Mouse (Mus musculus) heart, adult 9 months (tissue): ENCODE results near the gene Slc25a47.
A peak's percentile ranks its signal among the peaks of the same experiment; 100 is the strongest.

Source experiments
- DNase-seq, 2 experiments: peaks; one replicate each; pipeline ENCODE4 v3.0.0; 2022; ENCODE audit warnings: low spot score in 2 of 2

Gene Slc25a47

GRCm38 (mm10) chr12:108857589-108858184 is 21.8 kb downstream of the Slc25a47 start:
- peak in 1 of 2 experiments; percentile 46 for DNase-seq

GRCm38 (mm10) chr12:108858486-108858885 is 22.6 kb downstream of the Slc25a47 start:
- no peak for DNase-seq

GRCm38 (mm10) chr12:108865007-108865494 is 29.2 kb downstream of the Slc25a47 start:
- DNase-seq = peak in 1 of 2 experiments; percentile 24

GRCm38 (mm10) chr12:108869575-108869974 is 33.7 kb downstream of the Slc25a47 start:
- no peak for DNase-seq

GRCm38 (mm10) chr12:108873122-108873521 is 37.3 kb downstream of the Slc25a47 start:
- no peak for DNase-seq

GRCm38 (mm10) chr12:108879138-108879537 is 43.3 kb downstream of the Slc25a47 start:
- DNase-seq = no peak

- no peak for DNase-seq
Observed at GRCm38 (mm10) chr12:108880606-108881005, 44.8 kb downstream of the Slc25a47 start.

- DNase-seq = no peak
Observed at GRCm38 (mm10) chr12:108881192-108881591, 45.3 kb downstream of the Slc25a47 start.

GRCm38 (mm10) chr12:108882776-108883175 is 46.9 kb downstream of the Slc25a47 start:
- DNase-seq = no peak

- peak; percentile 22 to 64 for DNase-seq
Observed at GRCm38 (mm10) chr12:108885906-108886305, 50.1 kb downstream of the Slc25a47 start.

- no peak for DNase-seq
Observed at GRCm38 (mm10) chr12:108887077-108887476, 51.2 kb downstream of the Slc25a47 start.

GRCm38 (mm10) chr12:108888632-108889031 is 52.8 kb downstream of the Slc25a47 start:
- DNase-seq = no peak

- DNase-seq = peak; percentile 23 to 38
Observed at GRCm38 (mm10) chr12:108892989-108893714, 57.3 kb downstream of the Slc25a47 start, which contains the start of gene Wdr25. Gene Wdr25, plus strand, starts transcription at chr12:108893631.

- peak; percentile 97 to 99 for DNase-seq
Observed at GRCm38 (mm10) chr12:108893715-108894431, 58.0 kb downstream of the Slc25a47 start, which contains the start of gene Wars. Gene Wars, minus strand, starts transcription at chr12:108894174.

- DNase-seq = no peak
Observed at GRCm38 (mm10) chr12:108894432-108894816, 58.6 kb downstream of the Slc25a47 start.

GRCm38 (mm10) chr12:108896006-108896405 is 60.2 kb downstream of the Slc25a47 start:
- DNase-seq = no peak

- no peak for DNase-seq
Observed at GRCm38 (mm10) chr12:108901346-108901745, 65.5 kb downstream of the Slc25a47 start.

- peak; percentile 20 to 32 for DNase-seq
Observed at GRCm38 (mm10) chr12:108902940-108903339, 67.1 kb downstream of the Slc25a47 start.

- peak in 1 of 2 experiments; percentile 41 for DNase-seq
Observed at GRCm38 (mm10) chr12:108903600-108904275, 67.9 kb downstream of the Slc25a47 start.

- DNase-seq = no peak
Observed at GRCm38 (mm10) chr12:108904276-108904653, 68.4 kb downstream of the Slc25a47 start.

- no peak for DNase-seq
Observed at GRCm38 (mm10) chr12:108905620-108906302, 69.9 kb downstream of the Slc25a47 start.
